Mouse (Mus musculus) heart, adult 2 months (tissue): ENCODE data around the gene Aldh1l1. TPM values are rescaled to one million over a fixed set of nuclear protein-coding genes. Genes with fewer than 3 reads are reported as not detected.

Experiments used
- DNase-seq, 2 experiments: peaks; one replicate each; pipeline ENCODE4 v3.0.0; 2021
- H3K27ac ChIP-seq: fragments of 200-600 bp; 2 replicates; pipeline ENCODE4 v1.8.1; 2022
- H3K27me3 ChIP-seq: fragments of 200-500 bp; 2 replicates; pipeline ENCODE4 v1.6.1; 2012; ENCODE audit warnings: mild to moderate bottlenecking, low read length, inconsistent platforms, mixed read lengths; ENCODE audit not compliant: control insufficient read depth, insufficient read depth
- H3K36me3 ChIP-seq: fragments of 200-500 bp; 2 replicates; pipeline ENCODE4 v1.6.1; 2012; ENCODE audit warnings: low read length, inconsistent platforms; ENCODE audit not compliant: control insufficient read depth, insufficient read depth
- H3K4me1 ChIP-seq: fragments of 200-500 bp; 2 replicates; pipeline ENCODE4 v1.6.1; 2011; ENCODE audit warnings: low read length; ENCODE audit not compliant: control insufficient read depth, insufficient read depth
- H3K4me3 ChIP-seq: fragments of 200-600 bp; 2 replicates; pipeline ENCODE4 v1.8.1; 2022
- H3K79me2 ChIP-seq: fragments of 200-500 bp; replicated peaks from 2 replicates; pipeline ENCODE4 v1.6.1; 2012; ENCODE audit warnings: mild to moderate bottlenecking, inconsistent platforms, low read length, moderate library complexity, mixed read lengths; ENCODE audit not compliant: control insufficient read depth, insufficient read depth
- H3K9ac ChIP-seq: fragments of 200-500 bp; 2 replicates; pipeline ENCODE4 v1.6.1; 2012; ENCODE audit warnings: low read depth, mild to moderate bottlenecking, control low read depth, inconsistent platforms, low read length, mixed read lengths
- CTCF ChIP-seq: fragments of 200-600 bp; IDR thresholded peaks from 2 replicates; pipeline ENCODE4 v1.8.1; 2022; ENCODE audit warnings: antibody characterized with exemption, mild to moderate bottlenecking, moderate library complexity
- EP300 ChIP-seq: fragments of 200-500 bp; IDR thresholded peaks from 2 replicates; pipeline ENCODE4 v1.6.1; 2011; ENCODE audit warnings: low read depth, low read length, control low read depth; ENCODE audit not compliant: insufficient read depth
- POLR2A ChIP-seq: fragments of 200-500 bp; IDR thresholded peaks from 2 replicates; pipeline ENCODE4 v1.6.1; 2011; ENCODE audit warnings: mild to moderate bottlenecking, low read depth, low read length, control low read depth; ENCODE audit not compliant: insufficient read depth
- WGBS: fragments of 180-500 bp; shearing (Covaris S2); methylation state at CpG from one replicate; pipeline ENCODE4 v1.1.7; 2018; 5-methylcytosine and 5-hydroxymethylcytosine counted together
- intact Hi-C: fragments of 180-260 bp; cut with DNase I; formaldehyde crosslinking; loops from one replicate; pipeline ENCODE4 v1.15.1; 2025
- polyA plus RNA-seq: library from polyadenylated mRNA; depleted of rRNA; stranded (reverse); fragments of >200 nt; gene quantifications from 2 replicates; pipeline ENCODE4 v1.2.3, GENCODE M21; 2012
- total RNA-seq, 2 experiments: library from RNA; stranded (reverse); gene quantifications; 2 replicates each; pipeline ENCODE4 v1.2.3; 2021

Aldh1l1 gene
- total and polyA plus RNA-seq, 3 experiments, result 2.5 to 3.7 (median 3.2) TPM

DNA sequence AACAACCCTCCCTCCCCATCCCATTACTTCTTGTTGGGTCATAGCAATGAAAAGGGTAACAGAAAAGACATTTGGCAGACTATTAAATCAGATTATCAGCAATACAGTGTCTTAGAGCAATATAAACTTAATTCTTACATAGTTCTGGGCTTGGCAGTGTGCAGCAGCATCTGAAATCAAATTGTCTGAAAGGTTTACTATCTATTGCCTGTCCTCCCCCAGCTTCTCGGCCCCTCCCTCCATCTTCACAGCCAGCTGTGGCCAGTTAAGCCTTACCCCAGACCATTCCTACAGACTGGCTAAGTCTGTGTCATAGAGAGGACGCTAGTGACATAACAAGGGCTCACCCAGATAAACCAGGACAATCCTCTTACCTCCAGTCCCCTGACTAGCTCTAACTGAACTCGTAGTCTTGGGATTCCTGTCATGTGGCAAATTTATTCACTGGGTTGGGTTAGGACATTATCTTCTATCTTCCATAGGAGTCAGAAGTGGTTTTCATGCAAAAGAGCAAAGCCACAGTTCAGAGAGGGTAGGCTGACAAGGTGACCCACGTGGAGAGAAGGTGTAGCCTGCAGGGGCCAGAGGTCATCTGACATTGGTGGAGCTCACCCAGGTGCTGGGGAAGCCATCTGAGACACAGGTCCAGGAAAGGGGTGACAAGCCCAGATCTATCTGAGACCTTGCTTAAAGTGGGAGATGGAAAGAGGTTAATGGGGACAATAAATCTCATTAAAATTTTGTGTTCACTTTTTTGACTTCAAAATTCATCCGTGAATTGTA lies 27.0 kb downstream of the Aldh1l1 start:
- Histone ChIP-seq H3K79me2 (no peaks in the 10 kb centered on the region), H3K27ac (no peak overlapping the region), H3K36me3 (no peaks in the 10 kb centered on the region), H3K27me3 (no peaks in the 10 kb centered on the region), H3K4me3 (no peak overlapping the region), H3K4me1 (peaks cover 6% of the 10 kb centered on the region), H3K9ac (no peak overlapping the region)
- intact Hi-C loops, result no loop called here
- 72% methylated on average over 5 of the region's 5 CpGs for WGBS
- TF ChIP-seq EP300 (no peak), CTCF (no peak), POLR2A (no peak)
- DNase-seq, result no peak

DNA sequence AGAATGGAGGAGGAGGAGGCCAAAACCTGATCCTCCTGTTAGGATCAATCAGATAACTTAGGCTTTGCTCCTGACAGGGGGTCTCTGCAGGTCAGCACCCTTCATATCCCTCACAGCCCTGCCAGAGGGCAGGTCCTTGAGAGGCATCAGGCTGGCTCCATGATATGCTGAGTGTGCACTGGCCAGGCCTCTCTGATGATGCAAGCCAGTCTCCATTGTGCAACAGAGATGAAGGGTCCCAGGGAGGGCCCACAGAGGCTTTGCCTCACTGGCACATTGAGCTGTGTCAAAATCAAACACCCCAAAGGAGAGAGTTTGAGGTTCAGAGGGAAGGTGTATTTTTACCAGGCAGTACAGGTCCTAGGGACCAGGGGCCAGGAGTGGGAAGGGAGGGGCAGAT lies 28.1 kb downstream of the Aldh1l1 start:
- H3K9ac ChIP-seq, result no peak overlapping the region
- intact Hi-C loops, result no loop called here
- TF ChIP-seq POLR2A (no peak), CTCF (no peak), EP300 (no peak)
- peaks cover 1% of the 10 kb centered on the region; the same call in 1 of the 2 replicates for H3K4me1 ChIP-seq
- no peaks in the 10 kb centered on the region for H3K79me2 ChIP-seq
- DNase-seq, result peak in 1 of 2 experiments; percentile 29
- H3K27ac ChIP-seq, result peak overlapping the region; percentile 44
- H3K36me3 ChIP-seq, result no peaks in the 10 kb centered on the region
- H3K4me3 ChIP-seq, result no peak overlapping the region
- no peaks in the 10 kb centered on the region for H3K27me3 ChIP-seq

DNA sequence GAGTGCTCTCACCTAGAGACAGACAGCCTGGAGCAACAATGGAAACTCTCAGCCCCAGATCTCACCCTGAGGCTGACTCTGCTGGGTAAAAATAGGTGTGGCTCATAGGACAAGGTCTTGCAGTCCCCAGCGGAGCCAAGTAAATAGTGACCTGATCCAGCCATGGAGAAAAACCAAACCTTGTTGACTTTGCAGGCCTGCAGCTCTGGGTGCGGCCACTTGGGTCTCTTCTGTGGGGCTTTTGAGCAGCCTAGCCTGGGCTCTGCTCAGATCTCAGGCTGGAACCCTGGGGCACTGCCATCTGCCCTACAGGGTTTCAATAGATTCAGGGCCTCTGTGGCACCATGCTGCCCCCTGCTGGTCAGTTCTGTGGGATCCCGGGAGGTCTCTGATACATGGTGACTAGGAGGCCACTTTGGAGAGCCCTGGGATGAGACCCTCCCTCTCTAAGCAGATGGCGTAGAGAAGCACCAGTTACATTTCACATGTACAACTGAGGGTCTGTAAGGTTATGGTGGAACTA lies 28.7 kb downstream of the Aldh1l1 start:
- Histone ChIP-seq H3K27ac (peak overlapping the region; percentile 44), H3K4me3 (no peak overlapping the region), H3K4me1 (no peaks in the 10 kb centered on the region), H3K27me3 (no peaks in the 10 kb centered on the region), H3K36me3 (no peaks in the 10 kb centered on the region), H3K79me2 (no peaks in the 10 kb centered on the region), H3K9ac (no peak overlapping the region)
- peak; percentile 86 to 93 for DNase-seq
- intact Hi-C loops, result loop anchor here (1.0 kb wide), 2 partner anchors 53 to 65 kb away; partner anchors contain the start of gene Klf15
- TF ChIP-seq POLR2A (no peak), CTCF (peak; percentile 99; the same call in 1 of the 2 replicates), EP300 (peak; percentile 85)
- 32% methylated on average over 4 of the region's 4 CpGs for WGBS

DNA sequence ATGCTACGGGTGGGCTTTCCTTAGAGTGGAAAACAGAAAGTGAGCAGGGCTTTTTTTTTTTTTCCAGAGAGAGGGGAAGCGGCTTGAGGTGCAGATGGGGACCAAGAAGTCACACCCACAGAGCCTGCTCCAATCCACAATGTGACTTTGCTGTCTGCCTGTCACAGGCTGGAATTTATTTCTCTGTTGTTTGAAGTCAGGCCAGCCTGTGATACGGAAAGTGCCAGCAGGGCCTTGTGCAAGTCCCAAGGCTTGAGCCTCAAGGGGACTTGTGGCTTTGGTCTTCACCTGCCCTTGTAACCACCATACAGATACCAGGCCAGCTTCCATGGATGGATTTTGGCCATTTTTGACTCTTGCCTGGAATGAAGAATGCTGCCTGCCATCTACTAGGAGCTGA lies 32.7 kb downstream of the Aldh1l1 start:
- Histone ChIP-seq H3K27me3 (no peaks in the 10 kb centered on the region), H3K9ac (no peak overlapping the region), H3K79me2 (no peaks in the 10 kb centered on the region), H3K36me3 (no peaks in the 10 kb centered on the region), H3K4me3 (no peak overlapping the region), H3K4me1 (no peaks in the 10 kb centered on the region), H3K27ac (peak overlapping the region; percentile 23; the same call in 1 of the 2 replicates)
- peak in 1 of 2 experiments; percentile 42 for DNase-seq
- intact Hi-C loops, result no loop called here
- peak; percentile 85 for TF ChIP-seq EP300
- TF ChIP-seq CTCF, result no peak
- no peak for TF ChIP-seq POLR2A
- 37% methylated on average over 3 of the region's 3 CpGs for WGBS

DNA sequence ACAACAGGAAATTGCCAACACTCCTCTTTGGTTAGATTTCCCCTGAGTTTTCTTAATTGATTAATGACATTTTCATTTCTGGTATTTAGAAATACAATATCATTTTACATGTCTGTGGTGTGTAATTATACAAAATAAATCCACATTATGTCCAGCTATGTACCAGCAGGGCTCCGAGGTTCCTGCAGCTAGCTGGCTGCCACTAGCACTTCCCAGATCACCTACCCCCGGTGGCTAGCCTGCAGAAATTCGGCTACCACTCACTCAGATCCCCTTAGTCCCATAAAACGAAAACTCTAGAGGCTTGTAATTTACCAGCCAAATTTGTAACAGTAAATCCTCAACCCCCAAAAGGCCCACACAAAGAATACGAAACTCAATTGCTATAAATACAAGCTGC lies 33.1 kb downstream of the Aldh1l1 start:
- 53% methylated on average over 5 of the region's 5 CpGs for WGBS
- Histone ChIP-seq H3K27me3 (no peaks in the 10 kb centered on the region), H3K9ac (no peak overlapping the region), H3K4me1 (no peaks in the 10 kb centered on the region), H3K27ac (peak overlapping the region; percentile 23; the same call in 1 of the 2 replicates), H3K36me3 (no peaks in the 10 kb centered on the region), H3K4me3 (no peak overlapping the region), H3K79me2 (no peaks in the 10 kb centered on the region)
- no peak for TF ChIP-seq POLR2A
- no peak for TF ChIP-seq CTCF
- no peak for TF ChIP-seq EP300
- DNase-seq, result no peak
- intact Hi-C loops, result no loop called here

DNA sequence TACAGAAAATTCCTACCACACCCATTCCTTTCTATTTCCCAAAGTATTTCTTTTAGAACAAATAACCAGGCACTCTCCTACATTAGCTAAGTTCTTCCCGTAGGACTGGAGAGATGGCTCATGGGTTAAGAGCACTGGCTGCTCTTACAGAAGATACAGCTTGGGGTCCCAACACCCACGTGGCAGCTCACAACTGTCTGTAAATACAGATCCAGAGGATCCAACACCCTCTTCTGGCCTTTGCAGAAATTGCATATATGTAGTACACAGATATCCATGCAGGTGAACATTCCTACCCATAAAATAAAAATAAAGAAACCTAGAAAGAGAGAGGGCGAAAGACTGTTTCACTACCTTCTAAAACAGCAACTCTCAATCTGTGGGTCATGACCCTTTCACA lies 40.2 kb downstream of the Aldh1l1 start:
- intact Hi-C loops, result no loop called here
- WGBS, result 60% methylated on average over 3 of the region's 3 CpGs
- H3K4me3 ChIP-seq, result no peak overlapping the region
- no peak overlapping the region for H3K9ac ChIP-seq
- TF ChIP-seq POLR2A (no peak), CTCF (peak; percentile 23; the same call in 1 of the 2 replicates), EP300 (no peak)
- H3K27me3 ChIP-seq, result no peaks in the 10 kb centered on the region
- H3K4me1 ChIP-seq, result no peaks in the 10 kb centered on the region
- H3K36me3 ChIP-seq, result no peaks in the 10 kb centered on the region
- H3K27ac ChIP-seq, result no peak overlapping the region
- no peaks in the 10 kb centered on the region for H3K79me2 ChIP-seq
- DNase-seq, result no peak
